Mouse (Mus musculus) adrenal gland, postnatal 25 days (tissue): ENCODE results near the gene Nlrp4b. TPM values are rescaled to one million over a fixed set of nuclear protein-coding genes. Genes with fewer than 3 reads are reported as not detected.
"Not testable (repeated sequence)": the region's sequence is repeated elsewhere in the genome, so short reads cannot be mapped to it uniquely, and the experiment has no call there.

ENCODE experiments used
- DNase-seq: peaks from one replicate; pipeline ENCODE4 v3.0.0; 2021; ENCODE audit warnings: mixed read lengths
- long read RNA-seq: library from polyadenylated mRNA; stranded (forward); transcript quantifications from one replicate; pipeline ENCODE4 v2.0.0, GENCODE M21; 2021
- total RNA-seq: library from RNA; stranded (reverse); gene quantifications from 2 replicates; pipeline ENCODE4 v1.2.3, GENCODE M21; 2021

Nlrp4b gene
- total RNA-seq, result not detected in 2 replicates
- long read RNA-seq, result 0 reads

DNA sequence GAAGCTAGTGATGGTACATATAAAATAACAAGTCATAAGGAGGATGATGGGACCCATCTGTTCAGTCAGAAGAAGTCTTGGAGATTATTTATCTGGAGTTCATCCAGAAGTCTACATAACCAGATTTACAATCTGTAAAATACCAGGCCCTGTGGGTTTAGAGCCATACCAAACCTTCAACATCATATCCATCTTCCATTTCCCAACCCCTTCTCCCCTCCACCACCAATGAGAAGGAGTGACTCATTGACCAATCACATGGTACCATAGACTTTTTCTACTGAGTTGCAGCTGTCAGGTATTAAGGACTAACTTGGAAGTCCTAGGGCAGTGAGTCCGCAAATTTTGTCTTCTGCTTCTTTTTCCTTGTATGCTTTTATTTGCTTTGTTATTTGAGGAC, at the start of gene Nlrp4b:
Nlrp4b (plus strand) TSS at position 301 of the 400 bp plus-strand sequence.
- no peak for DNase-seq

DNA sequence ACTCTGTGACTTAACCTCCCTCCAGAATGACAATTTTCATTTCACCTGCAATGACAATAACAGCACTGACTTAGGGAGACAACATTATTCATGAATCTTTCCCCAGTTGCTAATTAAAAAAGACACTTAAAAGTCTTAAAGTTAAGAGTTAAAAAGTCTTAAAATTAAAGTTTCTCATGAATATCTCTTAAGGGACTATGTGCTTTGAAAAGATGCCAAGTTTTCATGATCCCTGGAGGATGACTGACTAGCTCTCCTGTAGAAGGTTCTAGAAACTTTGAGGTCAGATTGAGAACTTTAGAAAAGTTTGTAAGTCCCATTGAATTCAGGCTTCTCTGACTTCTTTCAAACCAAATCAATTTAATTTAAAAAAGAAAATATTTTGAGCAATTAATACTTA, 66.7 kb downstream of the Nlrp4b start, which contains the start of gene Vmn1r71:
Vmn1r71 (minus strand) TSS at position 101 of the 400 bp plus-strand sequence.
- DNase-seq, result no peak

DNA sequence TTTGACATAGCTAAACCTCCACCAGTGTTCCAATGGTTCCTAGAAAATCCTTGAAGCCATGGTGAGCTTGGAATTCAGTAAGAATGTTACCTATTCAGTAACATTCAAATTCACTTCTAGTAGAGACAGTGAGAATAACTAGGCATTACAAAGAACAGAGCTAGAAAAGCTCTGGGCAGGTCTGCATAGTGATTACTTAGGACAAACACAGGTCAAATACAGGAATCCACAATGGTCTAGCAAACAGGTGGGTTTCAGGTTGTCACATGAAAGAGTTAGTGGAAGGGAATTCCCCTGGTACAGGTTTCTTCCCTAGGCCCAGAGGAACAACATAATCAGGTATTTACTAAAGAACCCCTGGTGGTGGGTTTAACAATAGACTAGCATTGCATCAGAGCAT, 70.0 kb downstream of the Nlrp4b start:
- DNase-seq, result not testable (repeated sequence)

Other genes with a start within 250 kb of the Nlrp4b start
- not detected in 2 replicates for gene Vmn1r67, start 244.5 kb upstream of the Nlrp4b start, total RNA-seq
- 2.6 and 3.1 TPM in 2 replicates for gene Zik1, start 192.4 kb upstream of the Nlrp4b start, total RNA-seq
- gene Vmn1r68, start 129.3 kb upstream of the Nlrp4b start, total RNA-seq, result not detected in 2 replicates
- not detected in 2 replicates for gene Vmn1r69, start 74.1 kb upstream of the Nlrp4b start, total RNA-seq
- gene Vmn1r70, start 56.3 kb upstream of the Nlrp4b start, total RNA-seq, result not detected in 2 replicates
- gene Vmn1r71, start 66.6 kb downstream of the Nlrp4b start, total RNA-seq, result not detected in 2 replicates
- gene Zscan4b, start 217.3 kb downstream of the Nlrp4b start, total RNA-seq, result not detected in 2 replicates